Mouse (Mus musculus) bone marrow macrophage, adult 2 months (primary cell): Measurements from ENCODE around the gene Cilp2. TPM values are rescaled to one million over a fixed set of nuclear protein-coding genes. Genes with fewer than 3 reads are reported as not detected.

Experiments used
- H3K27ac ChIP-seq: 2 replicates; pipeline ENCODE4 v1.5.1; 2012; ENCODE audit warnings: low read depth, low read length; ENCODE audit not compliant: insufficient read depth
- H3K4me1 ChIP-seq: 2 replicates; pipeline ENCODE4 v1.6.1; 2012; ENCODE audit warnings: low read length; ENCODE audit not compliant: control insufficient read depth, insufficient read depth
- H3K4me3 ChIP-seq: 2 replicates; pipeline ENCODE4 v1.5.1; 2012; ENCODE audit warnings: mild to moderate bottlenecking, low read length, moderate library complexity; ENCODE audit not compliant: insufficient read depth
- CTCF ChIP-seq: IDR thresholded peaks from 2 replicates; pipeline ENCODE4 v1.5.1; 2012; ENCODE audit warnings: low read depth, mild to moderate bottlenecking, low read length, moderate library complexity
- POLR2A ChIP-seq: IDR thresholded peaks from 2 replicates; pipeline ENCODE4 v1.6.1; 2012; ENCODE audit warnings: mild to moderate bottlenecking, low read depth, low read length, borderline replicate concordance
- polyA plus RNA-seq: library from polyadenylated mRNA; stranded (reverse); fragments of >200 nt; gene quantifications from 2 replicates; pipeline ENCODE4 v1.2.4, GENCODE M21; 2012; ENCODE audit not compliant: missing spikeins, insufficient read depth, insufficient read length

Cilp2 gene
- polyA plus RNA-seq, 1 experiment: not detected

DNA sequence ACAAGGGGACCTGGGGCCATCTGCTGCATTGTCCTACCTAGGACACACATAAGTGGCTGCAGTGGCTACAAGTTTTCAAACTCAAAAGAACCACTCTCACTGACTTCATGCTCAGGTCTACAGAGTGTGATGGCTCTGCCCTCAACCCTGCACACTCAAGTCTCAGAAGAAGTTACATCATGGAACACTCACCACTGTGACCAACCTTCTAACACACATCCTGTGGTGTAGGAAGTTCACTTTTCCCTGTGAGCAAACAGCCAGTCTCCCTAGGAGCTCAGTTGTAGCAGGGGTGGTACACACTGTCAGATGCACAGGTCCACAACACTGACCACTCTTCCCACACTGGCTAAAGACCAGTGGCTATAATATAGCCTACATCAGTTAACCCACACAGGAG, 31.0 kb upstream of the Cilp2 start:
- Histone ChIP-seq H3K4me1 (peaks cover 35% of the 10 kb centered on the region), H3K4me3 (no peak overlapping the region), H3K27ac (no peak overlapping the region)
- TF ChIP-seq CTCF (no peak), POLR2A (no peak)

DNA sequence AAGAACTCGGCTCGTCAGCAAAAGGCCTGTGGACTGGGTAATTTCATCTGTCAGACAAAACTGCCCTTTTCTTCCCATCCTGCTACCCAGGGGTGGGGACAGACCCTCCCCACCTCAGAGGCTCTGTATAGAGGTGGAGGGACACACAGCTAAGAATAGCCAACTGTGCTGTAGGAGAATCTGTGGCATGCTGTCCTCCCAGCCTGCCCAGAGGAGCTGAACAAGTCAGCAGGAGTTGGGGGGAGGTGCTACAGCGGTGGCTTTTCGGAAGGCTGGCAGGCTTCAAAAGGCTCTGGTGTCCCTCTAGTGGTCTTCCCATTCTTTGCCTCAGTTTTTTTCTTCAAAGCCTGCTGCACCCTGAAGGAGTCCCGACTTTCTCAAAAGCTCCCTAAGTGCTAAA, 28.3 kb upstream of the Cilp2 start:
- Histone ChIP-seq H3K4me1 (peaks cover 17% of the 10 kb centered on the region), H3K27ac (no peak overlapping the region), H3K4me3 (no peak overlapping the region)
- TF ChIP-seq POLR2A (no peak), CTCF (no peak)

- H3K4me3 ChIP-seq: no peak overlapping the region
- peaks cover 7% of the 10 kb centered on the region for H3K4me1 ChIP-seq
- no peak for TF ChIP-seq POLR2A
- no peak for TF ChIP-seq CTCF
- H3K27ac ChIP-seq: no peak overlapping the region
Measured at GRCm38 (mm10) chr8:69914526-69914925, 27.0 kb upstream of the Cilp2 start.

DNA sequence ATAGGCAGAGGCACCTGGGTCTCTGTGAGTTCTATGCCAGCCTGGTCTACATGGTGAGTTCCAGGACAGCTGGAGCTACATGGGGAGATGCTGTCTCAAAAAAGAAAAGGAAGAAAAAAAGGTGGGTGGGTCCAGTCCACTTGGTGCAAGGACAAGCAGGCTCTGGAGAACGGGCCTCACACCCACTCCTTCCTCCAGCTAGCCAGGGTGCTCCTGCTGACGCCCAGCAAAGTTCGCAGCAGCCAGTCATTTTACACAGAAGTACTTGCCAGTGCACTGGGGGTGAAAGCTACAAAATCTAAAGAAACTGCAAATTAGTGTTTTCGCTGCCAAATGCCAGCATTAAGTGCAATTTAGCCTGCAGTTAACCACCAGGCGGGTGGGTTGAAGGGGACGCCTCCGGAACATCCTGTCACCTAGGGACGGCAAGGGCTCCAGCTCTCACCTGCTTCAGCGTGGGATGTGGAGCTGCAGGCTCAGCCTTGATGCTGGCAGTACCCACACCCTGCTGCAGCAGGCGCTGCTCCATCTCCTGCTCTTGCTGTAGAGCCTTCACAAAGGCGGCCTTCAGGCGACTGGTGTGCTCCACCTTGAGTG, 25.1 kb upstream of the Cilp2 start:
- Histone ChIP-seq H3K27ac (no peak overlapping the region), H3K4me3 (no peak overlapping the region), H3K4me1 (no peaks in the 10 kb centered on the region)
- TF ChIP-seq POLR2A: no peak
- TF ChIP-seq CTCF: no peak

- TF ChIP-seq CTCF (no peak), POLR2A (no peak)
- Histone ChIP-seq H3K27ac (no peak overlapping the region), H3K4me1 (0 out of 2 replicates have a peak, but pooled peaks cover 3% of the 10 kb centered on the region), H3K4me3 (no peak overlapping the region)
Measured at GRCm38 (mm10) chr8:69911917-69912316, 24.4 kb upstream of the Cilp2 start.

DNA sequence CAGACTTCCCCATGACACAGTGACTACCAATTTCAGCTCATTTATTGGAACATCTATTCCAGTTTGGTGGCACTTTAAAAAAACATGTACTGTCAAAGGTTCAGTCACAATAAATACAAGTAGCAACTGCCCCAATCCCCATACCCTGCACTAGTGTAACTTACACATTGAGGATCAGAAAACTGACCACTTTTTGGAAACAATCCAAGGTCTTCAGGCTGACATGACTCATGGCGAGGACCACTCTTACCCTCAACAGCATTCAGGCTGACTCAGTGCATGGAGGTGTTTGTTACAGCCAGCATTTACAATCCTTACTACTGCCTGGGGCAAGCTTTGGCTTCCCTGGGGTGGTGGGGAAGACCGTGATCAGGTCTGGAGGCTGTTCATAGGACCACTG, 19.6 kb upstream of the Cilp2 start:
- no peak overlapping the region for H3K27ac ChIP-seq
- peaks cover 13% of the 10 kb centered on the region for H3K4me1 ChIP-seq
- TF ChIP-seq POLR2A (no peak), CTCF (no peak)

DNA sequence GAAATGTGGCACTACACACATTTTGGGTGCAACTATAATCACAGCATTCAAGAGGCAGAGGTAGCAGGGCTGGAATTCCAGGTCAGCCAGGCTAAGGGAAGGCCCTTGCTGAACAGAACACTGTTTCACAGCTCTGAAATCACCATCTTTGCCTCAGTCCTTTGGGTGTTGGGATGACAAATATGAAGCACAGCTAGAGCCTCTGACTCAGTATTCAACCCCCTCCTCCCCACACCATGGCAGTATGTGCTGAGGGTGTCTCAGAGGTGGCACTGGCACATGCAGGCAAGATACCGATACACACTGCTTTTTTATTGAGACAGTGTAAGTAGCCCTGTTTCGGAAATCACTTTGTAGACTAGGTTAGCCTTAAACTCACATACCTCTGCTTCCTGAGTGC, 18.8 kb upstream of the Cilp2 start:
- H3K27ac ChIP-seq: no peak overlapping the region
- H3K4me3 ChIP-seq: no peak overlapping the region
- H3K4me1 ChIP-seq: peaks cover 13% of the 10 kb centered on the region
- no peak for TF ChIP-seq POLR2A
- no peak for TF ChIP-seq CTCF

More for the DNA sequence above, 19.6 kb upstream of the Cilp2 start:
- no peak overlapping the region for H3K4me3 ChIP-seq

DNA sequence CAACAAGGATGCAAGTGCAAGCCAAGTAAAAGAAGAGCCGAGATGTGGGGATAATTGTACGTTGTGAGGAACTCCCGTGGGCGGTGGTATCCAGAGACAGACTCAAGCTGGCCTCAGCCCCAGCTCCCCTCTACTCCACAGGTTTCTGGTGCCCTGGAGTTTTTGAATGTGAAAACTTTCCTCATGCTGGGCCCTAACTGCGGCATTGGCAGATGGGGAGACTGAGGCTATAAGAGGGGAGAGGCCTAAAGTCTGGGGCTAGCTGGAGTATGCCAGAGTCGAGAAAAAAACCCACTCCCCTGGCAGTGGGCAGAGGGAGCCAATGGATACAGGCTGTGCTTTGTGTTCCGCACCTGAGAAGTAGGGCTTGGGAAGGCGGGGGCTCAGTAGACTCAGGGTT, 16.6 kb upstream of the Cilp2 start:
- Histone ChIP-seq H3K4me1 (peaks cover 19% of the 10 kb centered on the region), H3K27ac (no peak overlapping the region), H3K4me3 (no peak overlapping the region)
- TF ChIP-seq CTCF: no peak
- no peak for TF ChIP-seq POLR2A

GRCm38 (mm10) chr8:69903063-69903542, 15.6 kb upstream of the Cilp2 start:
- Histone ChIP-seq H3K4me1 (peaks cover 19% of the 10 kb centered on the region), H3K27ac (peak overlapping the region; percentile 91), H3K4me3 (peak overlapping the region; percentile 85)
- TF ChIP-seq POLR2A: no peak
- TF ChIP-seq CTCF: no peak

DNA sequence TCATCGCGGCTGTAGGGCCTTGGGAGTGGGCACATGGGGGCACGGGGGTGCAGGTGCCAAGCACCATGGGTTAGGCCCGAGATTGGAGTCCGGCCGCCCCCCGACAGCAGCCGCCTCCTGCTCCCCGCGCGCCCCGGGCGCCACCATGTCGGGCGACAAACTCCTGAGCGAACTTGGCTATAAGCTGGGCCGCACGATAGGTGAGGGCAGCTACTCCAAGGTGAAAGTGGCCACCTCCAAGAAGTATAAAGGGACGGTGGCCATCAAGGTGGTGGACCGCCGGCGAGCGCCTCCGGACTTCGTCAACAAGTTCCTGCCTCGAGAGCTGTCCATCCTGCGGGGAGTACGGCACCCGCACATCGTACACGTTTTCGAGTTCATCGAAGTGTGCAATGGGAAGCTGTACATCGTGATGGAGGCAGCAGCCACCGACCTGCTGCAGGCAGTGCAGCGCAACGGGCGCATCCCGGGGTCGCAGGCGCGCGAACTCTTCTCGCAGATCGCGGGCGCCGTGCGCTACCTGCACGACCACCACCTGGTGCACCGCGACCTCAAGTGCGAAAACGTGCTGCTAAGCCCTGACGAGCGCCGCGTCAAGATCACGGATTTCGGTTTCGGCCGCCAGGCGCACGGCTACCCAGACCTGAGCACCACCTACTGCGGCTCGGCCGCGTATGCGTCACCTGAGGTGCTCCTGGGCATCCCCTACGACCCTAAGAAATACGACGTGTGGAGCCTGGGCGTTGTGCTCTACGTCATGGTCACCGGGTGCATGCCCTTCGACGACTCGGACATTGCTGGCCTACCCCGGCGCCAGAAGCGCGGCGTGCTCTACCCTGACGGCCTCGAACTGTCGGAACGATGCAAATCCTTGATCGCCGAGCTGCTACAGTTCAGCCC, 14.9 kb upstream of the Cilp2 start, which contains the start of the genes Tssk6, Ndufa13 and Yjefn3:
Tssk6 (plus strand) TSS at position 22 of the 900 bp plus-strand sequence.
Ndufa13 (minus strand) TSS at position 396 of the 900 bp plus-strand sequence.
Yjefn3 (minus strand) TSS at position 550 of the 900 bp plus-strand sequence.
- TF ChIP-seq CTCF: no peak
- no peak for TF ChIP-seq POLR2A
- peak within 1 kb of the TSS; percentile 85 for H3K4me3 ChIP-seq
- peak within 1 kb of the TSS; percentile 91 for H3K27ac ChIP-seq
- H3K4me1 ChIP-seq: peaks cover 19% of the 10 kb centered on the region
